29 mouse cellular contexts compared by ENCODE assay signal in the genomic region with DNA sequence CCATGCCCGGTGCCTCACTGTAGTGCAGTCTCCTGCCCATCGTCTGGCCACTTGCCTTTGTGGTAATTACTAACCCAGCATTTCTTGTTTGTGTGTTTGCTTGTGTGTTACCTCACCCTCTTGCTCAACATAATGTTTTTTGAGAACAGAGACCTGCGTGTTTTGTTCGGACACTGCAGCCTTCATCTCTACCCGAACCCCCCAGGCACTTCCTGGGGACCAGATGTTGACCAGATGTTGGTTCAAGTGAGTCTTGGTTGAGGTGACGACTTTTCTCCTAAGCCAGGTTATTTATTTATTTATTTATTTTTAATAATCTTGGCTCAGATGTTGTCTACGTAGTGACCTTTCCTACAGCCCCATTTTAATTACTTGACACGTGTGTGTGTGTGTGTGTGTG. TPM values are rescaled to one million over a fixed set of nuclear protein-coding genes. Genes with fewer than 3 reads are reported as not detected.
DNase-seq lines count a peak whose midpoint lies in the region; ATAC-seq and TF ChIP-seq lines count a peak whose summit lies in the region.
"Had no signal": no experiment of that assay in that cellular context is flagged by ENCODE, and none has a peak within 500 bp of the region (broad histone marks: within the 10 kb centered on the region; RNA-seq: fewer than 3 reads in every experiment).

No protein-coding gene starts in this region.

- H3K9me3 ChIP-seq in embryonic facial prominence, embryonic 13.5 days, result no peaks in the 10 kb centered on the region
- no peaks in the 10 kb centered on the region for H3K9me3 ChIP-seq in limb, embryonic 13.5 days
- H3K9me3 ChIP-seq: forebrain, embryonic 10.5 days; G1E; heart, embryonic 12.5 days; liver, embryonic 12.5 days; midbrain, embryonic 13.5 days had no signal

- no peak overlapping the region for H3K9ac ChIP-seq in embryonic facial prominence, embryonic 13.5 days
- 0 out of 2 replicates have a peak overlapping the region, but pooled peaks have one; percentile 45 for H3K9ac ChIP-seq in limb, embryonic 13.5 days
- H3K9ac ChIP-seq: heart, embryonic 12.5 days; liver, embryonic 12.5 days; liver, postnatal 0 days; midbrain, embryonic 13.5 days had no signal

- H3K4me2 ChIP-seq in embryonic facial prominence, embryonic 13.5 days, result peak overlapping the region; percentile 93
- peak overlapping the region; percentile 96 for H3K4me2 ChIP-seq in limb, embryonic 13.5 days (replicated peaks)
- H3K4me2 ChIP-seq: liver, embryonic 12.5 days had no signal

- no peaks in the 10 kb centered on the region for H3K27me3 ChIP-seq in embryonic facial prominence, embryonic 13.5 days
- no peaks in the 10 kb centered on the region for H3K27me3 ChIP-seq in limb, embryonic 13.5 days
- H3K27me3 ChIP-seq: heart, embryonic 12.5 days; liver, embryonic 12.5 days; midbrain, embryonic 13.5 days had no signal

- intact Hi-C loops in left cerebral cortex, adult 2 months (cut with DNase I), result no loop called here
- intact Hi-C loops in left cerebral cortex, postnatal 36 days (cut with DNase I), result no loop called here

- no peak for ATAC-seq in embryonic facial prominence, embryonic 13.5 days (ENCODE audit: insufficient number of reproducible peaks, insufficient read depth, low FRiP score, low TSS enrichment, low read depth)
- ATAC-seq in limb, embryonic 13.5 days (ENCODE audit: low FRiP score, low read depth), result no peak
- no peak for ATAC-seq in CD4-positive, CD25-positive, alpha-beta regulatory T cell, adult 4 months
- ATAC-seq: forebrain, embryonic 16.5 days; intestine, embryonic 16.5 days; liver, embryonic 12.5 days; liver, postnatal 0 days; lung, postnatal 0 days; midbrain, embryonic 13.5 days had no signal

- no peak overlapping the region for H3K27ac ChIP-seq in left cerebral cortex, adult 2 months
- peak overlapping the region; percentile 53; the same call in 1 of the 2 replicates for H3K27ac ChIP-seq in brown adipose tissue, adult 24 weeks (replicated peaks; ENCODE audit: low read depth, low read length)
- H3K27ac ChIP-seq in embryonic facial prominence, embryonic 13.5 days, result no peak overlapping the region
- H3K27ac ChIP-seq in limb, embryonic 13.5 days, result no peak overlapping the region
- H3K27ac ChIP-seq: forebrain, embryonic 10.5 days; heart, adult 2 months; liver, embryonic 12.5 days; macrophage; midbrain, embryonic 13.5 days had no signal

- peaks cover 8% of the 10 kb centered on the region for H3K4me1 ChIP-seq in brown adipose tissue, adult 24 weeks (ENCODE audit: control insufficient read depth, insufficient read depth, insufficient read length, low read length)
- peaks cover 29% of the 10 kb centered on the region for H3K4me1 ChIP-seq in embryonic facial prominence, embryonic 13.5 days
- H3K4me1 ChIP-seq in limb, embryonic 13.5 days, result peaks cover 30% of the 10 kb centered on the region

- TF ChIP-seq CTCF in left cerebral cortex, adult 2 months (IDR thresholded peaks at IDR 0.05), result no peak

- H3K36me3 ChIP-seq in embryonic facial prominence, embryonic 13.5 days, result peaks cover 34% of the 10 kb centered on the region
- peaks cover 25% of the 10 kb centered on the region for H3K36me3 ChIP-seq in limb, embryonic 13.5 days

- 0 out of 2 replicates have a peak overlapping the region, but pooled peaks have one; percentile 2 for H3K4me3 ChIP-seq in left cerebral cortex, adult 2 months
- H3K4me3 ChIP-seq in brown adipose tissue, adult 24 weeks (ENCODE audit: insufficient read depth, low read depth, low read length), result peak overlapping the region; percentile 44
- no peak overlapping the region for H3K4me3 ChIP-seq in embryonic facial prominence, embryonic 13.5 days
- peak overlapping the region; percentile 56; the same call in 1 of the 2 replicates for H3K4me3 ChIP-seq in limb, embryonic 13.5 days
- H3K4me3 ChIP-seq: heart, adult 2 months; heart, embryonic 12.5 days; liver, embryonic 12.5 days; midbrain, embryonic 13.5 days had no signal

- no peak for DNase-seq in left cerebral cortex, adult 2 months (ENCODE audit: extremely low spot score in 1 of 2, low spot score in 2 of 2)
- DNase-seq in left cerebral cortex, postnatal 36 days (ENCODE audit: low spot score in 2 of 2), result no peak
- no peak for DNase-seq in layer of hippocampus, postnatal 36 days
- no peak for DNase-seq in lung, postnatal 10 days
- DNase-seq: adrenal gland, postnatal 10 days; cerebellum, adult 11-12 months; cerebellum, postnatal 14 days; heart, adult 2 months; kidney, adult 8-10 months; kidney, postnatal 10 days; layer of hippocampus, adult 9-11 months; liver, postnatal 0 days; thymus, adult 2 months; thymus, postnatal 4 days had no signal

- 40% methylated on average over 8 of the region's 8 CpGs for WGBS in embryonic facial prominence, embryonic 13.5 days
- WGBS in limb, embryonic 13.5 days, result 29% methylated on average over 8 of the region's 8 CpGs

RNA-seq across cellular contexts. Expression of gene 2410131K14Rik, which starts 2.4 kb away (rescaled TPM):
- total RNA-seq in left cerebral cortex, adult 2 months (2021), result 10 to 100 TPM; 13.3 to 14.9 TPM
- total RNA-seq in left cerebral cortex, postnatal 36 days (2021), result 10 to 100 TPM; 12.4 to 13.3 TPM
- polyA plus RNA-seq in brown adipose tissue, adult 24 weeks (2012; ENCODE audit: insufficient read depth, insufficient read length, missing spikeins), result 11.3 and 12.3 TPM in 2 replicates
- polyA plus RNA-seq in embryonic facial prominence, embryonic 13.5 days (2015; fragmentation: Nextera tagmentation; extraction: Ambion mirVana), result 12.5 and 13.1 TPM in 2 replicates
- 12.9 TPM in 2 replicates for polyA plus RNA-seq in limb, embryonic 13.5 days (2015; fragmentation: Nextera tagmentation; extraction: Ambion mirVana)
- polyA plus RNA-seq in CD4-positive, CD25-positive, alpha-beta regulatory T cell, adult 4 months (2017; shearing (Covaris generic)), result 1 to 10 TPM; 3.6 TPM
- total RNA-seq in layer of hippocampus, postnatal 36 days (2021), result 10 to 100 TPM; 16.5 to 16.7 TPM

RNA-seq across cellular contexts. Expression of gene Rnft2, which starts 2.5 kb away (rescaled TPM):
- 10 to 100 TPM; 65.1 to 78.8 TPM for total RNA-seq in left cerebral cortex, adult 2 months (2021)
- 10 to 100 TPM; 82.8 to 85.9 TPM for total RNA-seq in left cerebral cortex, postnatal 36 days (2021)
- polyA plus RNA-seq in brown adipose tissue, adult 24 weeks (2012; ENCODE audit: insufficient read depth, insufficient read length, missing spikeins), result 1.7 and 2.9 TPM in 2 replicates
- polyA plus RNA-seq in embryonic facial prominence, embryonic 13.5 days (2015; fragmentation: Nextera tagmentation; extraction: Ambion mirVana), result 5.1 and 5.5 TPM in 2 replicates
- polyA plus RNA-seq in limb, embryonic 13.5 days (2015; fragmentation: Nextera tagmentation; extraction: Ambion mirVana), result 4.6 and 5.3 TPM in 2 replicates
- not detected for polyA plus RNA-seq in CD4-positive, CD25-positive, alpha-beta regulatory T cell, adult 4 months (2017; shearing (Covaris generic))
- 10 to 100 TPM; 71.5 to 72.2 TPM for total RNA-seq in layer of hippocampus, postnatal 36 days (2021)
- total RNA-seq: hematopoietic stem cell, adult 5-6 weeks; megakaryocyte-erythroid progenitor cell, adult 5-6 weeks had no signal
- polyA plus RNA-seq: liver, postnatal 0 days had no signal
